Mouse (Mus musculus) spleen, adult 12 weeks (tissue): Measurements from ENCODE around the gene Gm28053.

Source experiments
- DNase-seq: peaks from one replicate; pipeline ENCODE4 v3.0.0; 2022; ENCODE audit warnings: low spot score

Gm28053 gene

DNA sequence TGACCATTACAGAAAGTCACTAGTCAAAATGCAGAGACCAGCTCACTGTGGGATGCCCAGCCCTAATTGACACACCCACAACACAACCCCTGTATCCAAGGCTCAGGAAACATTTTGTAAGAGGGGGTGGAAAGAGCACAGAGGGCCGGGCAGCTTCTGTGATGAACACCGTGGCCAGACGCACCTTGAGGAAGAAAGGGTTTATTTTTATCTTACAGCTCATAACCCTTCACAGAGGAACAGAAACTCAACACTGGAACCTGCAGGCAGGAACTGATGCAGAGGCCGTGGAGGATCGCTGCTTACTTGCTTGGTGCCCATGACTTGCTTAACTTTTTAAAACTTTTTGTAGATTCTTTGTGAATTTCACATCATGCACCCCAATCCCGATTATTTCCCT lies 25.4 kb upstream of the Gm28053 start:
- no peak for DNase-seq

DNA sequence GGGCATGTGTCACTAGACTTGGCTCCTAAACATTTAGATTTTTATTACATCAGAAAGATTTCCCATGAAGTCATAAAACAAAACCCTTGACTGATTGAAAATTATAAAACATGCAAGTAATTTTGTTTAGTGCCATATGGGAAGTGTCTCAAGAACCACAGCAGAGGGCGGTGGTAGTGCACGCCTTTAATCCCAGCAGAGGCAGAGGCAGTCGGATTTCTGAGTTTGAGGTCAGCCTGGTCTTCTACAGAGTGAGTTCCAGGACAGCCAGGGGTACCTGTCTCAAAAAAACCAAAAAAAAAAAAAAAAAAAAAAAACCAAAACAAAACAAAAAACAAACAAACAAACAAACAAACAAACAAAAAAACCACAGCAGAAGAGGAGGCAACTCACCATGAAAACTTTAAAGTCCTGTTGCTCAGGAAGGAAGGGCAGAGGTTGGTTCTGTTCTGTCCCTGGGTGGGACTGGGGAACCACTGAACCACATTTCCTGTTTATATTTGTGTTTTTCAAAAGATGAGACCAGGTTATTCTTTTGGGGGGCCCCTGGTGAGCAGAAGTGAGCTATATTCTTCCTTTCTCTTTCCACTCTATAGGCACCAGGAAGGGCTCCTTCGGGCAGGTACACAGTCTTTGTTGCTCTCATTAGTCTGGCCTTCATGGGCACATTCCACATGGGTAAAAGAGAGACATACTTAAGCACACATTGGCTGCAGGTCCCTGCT lies 21.4 kb upstream of the Gm28053 start:
- DNase-seq = no peak

DNA sequence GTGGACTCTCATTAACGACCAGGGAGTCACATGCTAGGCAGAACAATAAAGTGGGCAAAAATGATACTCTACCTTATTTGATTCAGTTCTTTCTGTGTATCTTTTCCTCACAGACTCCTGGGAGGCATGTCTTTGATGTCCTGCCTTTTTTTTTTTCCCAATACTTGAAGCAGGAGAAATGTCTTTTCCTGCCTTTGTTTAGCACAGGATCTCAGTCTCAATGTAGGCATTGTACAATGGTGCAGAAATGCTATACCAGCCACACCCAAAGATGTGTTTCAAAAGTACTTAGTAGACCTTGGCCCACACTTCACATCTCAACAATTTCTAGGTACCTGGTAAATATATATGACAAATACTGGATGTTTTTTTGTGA lies 20.9 kb upstream of the Gm28053 start:
- no peak for DNase-seq

DNA sequence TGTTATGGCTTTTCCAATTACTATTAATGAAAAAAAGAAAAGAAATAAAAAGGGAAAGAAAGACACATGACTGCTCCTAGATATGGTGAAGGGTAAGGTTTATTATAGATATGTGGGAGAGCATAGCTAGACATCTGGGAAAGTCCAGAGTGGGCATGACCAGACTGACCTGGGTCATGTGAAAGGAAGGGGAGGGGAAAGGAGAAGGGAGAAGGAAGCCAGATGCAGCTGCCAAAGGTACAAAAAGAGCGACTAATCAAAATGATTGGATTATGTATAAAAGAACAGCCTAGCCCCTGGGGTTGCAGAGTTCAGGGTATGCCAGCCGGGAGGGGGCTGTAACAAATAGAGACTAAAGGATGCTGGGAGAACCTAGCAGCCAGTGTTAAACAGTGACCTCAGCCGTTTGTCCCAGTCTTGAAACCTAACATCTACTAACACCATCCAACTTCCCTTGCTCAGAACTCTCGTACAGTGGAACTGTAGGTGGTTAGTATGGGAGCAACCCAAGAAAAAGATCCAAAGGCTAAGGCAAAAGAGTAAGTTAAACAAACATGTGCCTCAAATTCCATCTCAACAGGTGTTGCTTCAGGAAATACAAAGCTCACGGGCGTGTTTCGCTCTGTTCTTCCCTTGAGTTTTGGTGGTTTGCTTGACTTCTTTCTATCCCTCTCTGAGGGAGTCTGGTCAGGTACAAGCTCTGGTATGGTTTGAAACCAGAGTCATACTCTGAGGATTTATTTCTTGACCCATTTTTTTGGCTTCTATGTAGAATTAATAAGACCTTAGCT lies 20.1 kb upstream of the Gm28053 start:
- DNase-seq = no peak

DNA sequence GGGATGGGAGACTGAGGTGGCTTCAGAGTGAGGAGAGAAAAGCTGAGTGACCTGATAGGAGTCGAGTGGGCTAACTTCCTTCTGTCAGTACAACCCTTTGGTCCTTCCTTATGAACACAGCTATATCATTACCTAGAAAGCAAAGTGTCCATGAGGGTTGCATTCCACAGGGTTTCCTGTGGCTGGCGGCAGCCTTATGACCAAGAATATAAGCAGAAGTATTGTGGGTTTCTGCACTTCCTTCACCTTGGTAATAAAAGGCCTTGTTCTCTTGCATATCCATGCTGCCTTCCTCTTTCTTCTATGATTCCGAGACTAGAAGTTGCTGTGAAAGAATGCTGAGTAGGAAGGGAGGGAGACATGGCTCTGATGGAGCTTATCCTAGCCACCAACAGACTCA lies 19.5 kb upstream of the Gm28053 start:
- no peak for DNase-seq

DNA sequence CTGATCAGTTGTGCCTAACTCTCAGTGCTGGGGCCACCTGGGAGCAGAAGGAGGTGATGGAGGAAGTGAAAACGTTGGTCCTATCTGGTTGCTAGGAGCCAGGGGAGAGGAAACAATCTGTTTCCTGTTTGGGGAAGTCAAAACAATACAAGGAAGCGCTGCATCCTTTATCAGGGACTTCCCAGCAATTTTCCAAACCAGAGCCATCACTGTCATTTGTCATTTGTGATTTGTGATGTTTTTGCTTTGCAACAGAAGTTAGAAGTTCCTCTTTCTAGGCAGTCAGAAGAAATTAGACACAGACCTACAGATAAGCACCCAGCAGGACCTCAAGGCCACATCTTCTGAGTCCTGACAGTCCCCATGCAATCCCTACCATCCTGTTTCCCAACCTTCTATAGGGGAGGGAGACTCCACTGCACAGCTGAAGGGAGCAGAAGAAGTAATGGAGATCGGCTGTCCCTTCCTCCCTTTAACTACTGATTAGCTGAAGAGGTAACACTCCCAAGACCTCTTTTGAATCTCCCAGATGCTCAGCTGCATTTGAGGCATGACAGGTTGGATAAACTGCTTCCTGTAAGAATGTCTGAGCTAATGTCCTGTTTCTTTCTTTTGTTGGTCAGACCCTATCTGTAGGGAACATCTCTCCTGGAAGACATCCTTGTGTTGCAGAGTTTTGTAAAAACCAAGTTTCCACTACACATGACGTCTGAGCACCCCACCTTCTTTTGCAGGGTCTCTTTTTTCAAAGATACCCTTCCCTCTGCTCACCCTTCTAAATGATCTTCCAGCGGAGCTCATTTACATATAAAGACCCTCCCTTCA lies 17.9 kb upstream of the Gm28053 start:
- DNase-seq = no peak

DNA sequence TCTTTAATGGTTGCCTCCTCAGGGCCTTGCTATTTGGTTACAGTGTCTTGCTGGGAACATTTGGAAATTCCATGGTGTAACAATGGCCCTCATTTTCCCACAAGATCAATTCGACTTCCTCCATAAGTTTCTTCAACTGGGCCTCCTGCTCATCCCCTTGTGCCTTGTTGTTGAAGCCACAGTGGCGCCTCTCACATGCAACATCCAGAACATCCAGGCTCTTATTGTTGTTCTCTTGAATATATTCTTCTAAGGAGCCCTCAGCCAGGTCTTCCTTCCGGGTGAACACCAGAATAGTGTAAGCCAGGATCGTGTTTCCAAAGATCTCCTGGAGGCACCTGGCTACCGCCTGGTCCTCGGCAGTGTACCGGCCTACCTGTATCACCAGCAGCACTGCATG lies 16.3 kb upstream of the Gm28053 start:
- DNase-seq = no peak

DNA sequence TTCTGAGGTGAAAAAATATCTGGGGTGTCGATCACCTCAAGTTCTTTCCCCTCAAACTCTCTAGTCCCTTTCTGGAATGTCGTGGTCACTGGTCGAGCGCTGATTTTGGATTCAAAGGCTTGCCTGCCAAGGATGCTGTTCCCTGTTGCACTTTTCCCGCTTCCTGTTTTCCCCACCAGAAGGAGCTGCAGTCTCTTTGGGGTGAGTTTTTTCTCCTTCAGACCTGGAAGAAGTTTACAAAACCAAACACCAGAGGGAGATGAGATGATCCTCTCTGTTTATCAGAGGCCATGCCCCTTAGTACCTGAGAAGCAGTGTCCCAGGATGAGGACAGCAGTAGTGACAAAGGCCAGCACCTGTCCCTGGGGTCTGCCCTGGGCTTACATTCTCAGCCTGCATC lies 15.8 kb upstream of the Gm28053 start:
- no peak for DNase-seq

DNA sequence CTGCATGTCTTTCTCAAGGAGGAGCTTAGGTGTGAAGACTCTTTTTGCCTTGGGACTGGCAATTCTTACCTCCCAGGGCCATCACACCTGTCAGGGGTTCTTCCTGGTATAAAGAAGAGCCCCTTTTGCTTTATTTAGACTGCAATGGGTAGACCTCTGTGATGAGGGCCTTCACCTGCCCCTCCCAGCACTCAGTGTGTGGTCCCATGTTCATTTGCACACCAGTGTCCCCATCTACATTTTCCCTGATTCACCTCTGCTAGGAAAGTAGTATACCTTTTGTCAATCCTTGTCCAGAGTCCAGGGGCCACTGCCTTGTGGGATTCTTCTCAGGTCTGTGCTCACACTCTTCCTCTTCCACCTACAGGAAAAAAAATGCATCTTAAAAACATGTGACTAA lies 14.3 kb upstream of the Gm28053 start:
- DNase-seq = no peak

DNA sequence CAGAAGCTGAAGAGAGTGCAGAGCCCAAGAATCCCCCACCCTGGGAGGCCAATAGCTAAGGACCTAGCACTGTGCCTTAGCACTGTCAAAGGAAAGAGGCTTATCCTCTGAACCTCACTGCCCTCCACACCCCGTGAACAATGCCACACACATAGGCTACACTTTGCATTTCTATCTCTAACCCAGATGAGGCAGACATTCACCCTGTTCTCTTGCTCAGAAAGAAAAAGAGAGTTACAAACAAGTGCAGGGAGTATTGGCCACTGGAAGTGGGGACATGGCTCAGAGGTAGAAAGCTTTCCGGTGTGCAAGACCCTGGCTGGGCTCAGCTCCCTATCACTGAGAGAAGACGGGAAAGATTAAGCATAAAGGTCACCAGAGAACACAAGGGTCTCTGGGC lies 12.3 kb upstream of the Gm28053 start:
- DNase-seq = no peak

DNA sequence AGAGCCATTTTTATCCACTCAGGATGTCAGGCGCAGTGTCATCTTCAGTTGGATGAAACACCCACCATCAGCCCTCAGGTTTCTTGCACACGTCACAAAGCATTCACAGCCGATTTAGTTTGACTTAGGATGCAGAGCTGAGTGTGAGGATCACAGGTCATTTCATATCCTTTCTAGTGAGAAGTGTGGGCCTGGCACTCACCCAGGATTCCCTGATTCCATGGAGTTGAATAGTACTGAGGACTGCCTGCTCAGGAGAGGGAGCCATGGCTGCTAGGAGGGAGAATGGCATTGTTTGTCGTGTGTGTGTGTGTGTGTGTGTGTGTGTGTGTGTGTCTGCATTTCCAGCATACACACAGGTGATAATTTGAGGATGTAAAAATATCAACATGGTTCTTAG lies 1.9 kb downstream of the Gm28053 start:
- no peak for DNase-seq

DNA sequence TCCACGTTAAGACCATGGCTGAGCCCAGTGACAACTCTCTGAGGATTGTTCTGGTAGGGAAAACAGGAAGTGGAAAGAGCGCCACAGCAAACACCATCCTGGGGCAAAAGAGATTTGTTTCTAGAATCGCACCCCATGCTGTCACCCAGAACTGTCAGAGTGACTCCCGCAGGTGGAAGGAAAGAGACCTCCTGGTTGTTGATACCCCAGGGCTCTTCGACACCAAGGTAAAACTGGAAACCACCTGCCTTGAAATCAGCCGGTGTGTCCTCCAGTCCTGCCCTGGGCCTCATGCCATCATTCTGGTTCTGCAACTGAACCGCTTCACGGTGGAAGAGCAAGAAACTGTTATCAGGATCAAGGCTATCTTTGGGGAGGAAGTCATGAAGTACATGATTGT lies 5.1 kb downstream of the Gm28053 start:
- no peak for DNase-seq

DNA sequence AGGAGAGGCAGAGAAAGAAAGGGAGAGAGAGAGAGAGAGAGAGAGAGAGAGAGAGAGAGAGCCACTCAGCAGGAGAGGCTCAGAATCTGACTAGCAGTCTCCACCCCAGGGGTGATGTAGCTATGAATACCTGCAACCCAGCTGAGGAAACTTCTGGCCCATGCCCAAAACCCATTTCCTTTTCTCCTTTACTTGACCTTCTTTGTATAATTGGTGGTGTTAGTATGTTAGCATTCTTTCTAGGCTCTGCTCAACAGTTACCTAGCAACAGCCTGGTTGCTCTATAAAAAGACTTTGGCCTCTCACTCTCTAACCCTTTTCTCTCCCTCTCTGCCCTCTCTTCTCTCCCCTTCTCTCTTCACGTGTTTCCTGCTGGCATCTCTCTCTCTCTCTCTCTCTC lies 7.1 kb downstream of the Gm28053 start:
- no peak for DNase-seq

DNA sequence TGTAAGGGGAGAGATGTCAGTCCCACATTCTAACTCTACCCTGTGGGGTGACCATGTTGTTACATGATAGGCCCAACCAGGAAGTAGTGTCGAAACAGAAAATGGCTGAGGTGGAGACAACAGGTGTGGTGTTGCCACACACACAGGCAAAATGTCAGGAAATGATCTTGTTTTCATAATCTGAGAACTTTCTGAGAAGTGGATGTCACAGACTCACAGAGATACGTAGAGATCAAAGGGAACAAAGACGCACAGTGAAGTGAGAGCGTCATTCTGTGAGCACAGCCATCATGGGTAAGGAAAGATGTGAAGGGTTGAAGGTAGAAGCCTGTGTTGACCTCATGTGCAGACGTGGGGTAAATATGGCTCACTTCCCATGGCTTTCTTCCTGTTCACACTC lies 9.4 kb downstream of the Gm28053 start:
- DNase-seq = no peak

DNA sequence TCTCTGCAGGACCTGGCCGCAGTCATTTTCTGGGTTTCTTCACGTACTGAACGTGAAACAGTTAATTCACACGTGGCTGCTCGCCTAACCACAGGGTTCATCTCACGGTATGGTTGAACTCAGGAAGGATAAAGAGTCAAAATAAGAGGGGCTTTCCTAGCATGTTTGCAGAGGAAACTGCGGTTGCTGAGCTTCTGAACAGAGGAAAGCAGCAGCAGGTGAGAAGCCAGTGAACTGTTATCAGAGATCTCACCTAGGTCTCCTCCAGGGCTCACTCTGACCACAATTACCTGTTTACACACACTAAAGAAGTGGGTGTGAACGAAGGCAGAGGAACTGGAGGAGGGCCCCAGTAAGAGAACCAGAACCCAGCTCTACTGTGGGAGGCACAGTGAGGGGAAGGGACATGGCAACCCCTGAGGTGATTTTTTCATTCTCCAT lies 14.5 kb downstream of the Gm28053 start:
- DNase-seq = peak; percentile 49

DNA sequence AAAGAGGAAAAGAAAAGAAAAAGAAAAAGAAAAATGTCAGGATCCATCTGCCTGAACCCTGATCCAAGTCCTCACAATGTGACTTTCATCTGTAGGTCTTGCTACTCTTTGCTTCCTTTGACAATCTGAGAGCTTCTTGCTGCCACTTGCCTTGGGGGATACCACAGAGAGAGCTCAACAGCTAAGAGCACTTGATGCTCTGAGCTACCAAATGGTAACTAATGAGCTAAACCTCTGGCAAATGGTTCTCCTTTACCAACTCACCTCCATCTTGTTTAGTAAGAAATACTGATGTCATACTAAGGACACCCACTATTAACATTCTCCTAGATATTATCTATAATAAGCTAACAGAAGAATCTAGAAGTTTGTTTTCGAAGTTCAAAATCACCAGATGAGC lies 15.3 kb downstream of the Gm28053 start:
- no peak for DNase-seq

DNA sequence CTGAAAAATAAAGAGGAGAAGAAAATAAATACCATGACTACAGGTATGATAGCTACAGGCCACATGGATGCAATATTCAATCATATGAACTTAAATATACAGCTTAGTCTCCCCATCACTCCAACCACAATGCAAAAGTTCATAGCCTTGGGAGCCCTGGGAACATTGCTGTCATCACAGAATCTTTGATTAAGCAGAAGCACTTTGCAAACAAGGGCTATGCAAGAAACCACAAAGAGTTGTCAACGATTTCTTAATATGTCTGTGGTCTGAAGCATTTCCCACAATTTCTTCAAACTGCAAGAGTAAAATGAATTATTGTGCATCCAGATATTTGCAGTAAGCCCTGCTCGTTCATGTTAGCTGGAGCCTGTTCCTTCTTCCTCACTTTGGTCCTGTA lies 18.6 kb downstream of the Gm28053 start:
- DNase-seq = no peak

DNA sequence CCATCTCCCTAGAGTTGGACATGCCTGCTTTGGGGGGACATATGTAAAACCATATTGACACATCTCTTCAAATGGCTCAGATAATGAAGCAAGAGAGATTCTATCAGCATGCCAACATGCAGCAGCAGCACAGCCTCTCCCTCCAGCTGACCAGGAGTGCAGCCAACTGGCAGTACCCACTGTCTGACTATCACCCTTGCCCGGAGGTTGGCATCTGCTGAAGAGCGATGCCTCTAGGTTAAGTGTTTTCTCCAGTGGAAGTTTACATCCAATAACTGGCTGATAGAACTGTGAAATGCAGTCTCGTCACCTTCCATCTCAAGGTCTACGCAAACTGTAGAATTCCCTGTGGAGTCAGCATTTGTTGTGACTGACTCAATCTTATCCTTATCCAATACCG lies 19.3 kb downstream of the Gm28053 start:
- no peak for DNase-seq

DNA sequence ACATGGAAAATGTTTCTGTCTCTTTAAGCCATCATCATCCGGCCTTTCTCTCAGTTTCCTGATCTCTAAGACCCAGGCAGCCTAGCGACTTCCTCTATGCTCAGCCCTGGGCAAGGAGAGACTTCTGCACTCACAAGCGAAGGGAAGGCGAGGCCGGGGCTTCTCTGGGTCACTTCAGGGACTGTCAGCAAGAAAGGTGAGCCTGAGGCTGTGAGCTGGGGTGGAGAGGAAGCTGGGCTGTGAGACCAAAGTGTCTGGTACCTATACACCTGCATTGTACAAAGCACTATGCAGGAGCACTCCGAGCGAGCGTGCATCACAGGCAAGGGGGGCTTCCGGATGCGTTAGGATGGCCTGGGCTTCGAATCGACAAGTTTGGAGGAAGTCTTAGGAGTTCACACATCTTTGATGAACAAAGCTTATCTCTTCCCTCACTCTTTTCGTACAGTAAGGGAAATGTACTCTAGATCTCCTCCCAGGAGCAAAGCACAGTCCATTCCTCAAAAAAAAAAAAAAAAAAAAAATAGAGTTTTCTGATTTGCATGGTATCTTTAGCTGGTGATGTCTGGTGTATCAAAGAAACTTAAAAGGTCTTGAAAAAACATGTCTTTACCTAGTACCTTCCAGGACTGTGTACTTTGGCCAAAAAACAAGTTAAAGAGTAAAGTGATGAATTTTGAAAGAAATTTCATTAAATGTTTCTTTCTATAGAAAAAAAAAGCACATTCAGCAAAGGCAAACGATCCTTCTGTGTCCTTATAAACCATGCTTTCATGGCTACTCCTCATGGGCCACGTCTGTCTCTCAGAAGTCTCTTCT lies 20.8 kb downstream of the Gm28053 start, which contains the start of gene Gimap1:
Gene Gimap1 (plus strand): TSS at position 94 of the 819 bp plus-strand sequence.
- peak; percentile 48 for DNase-seq

DNA sequence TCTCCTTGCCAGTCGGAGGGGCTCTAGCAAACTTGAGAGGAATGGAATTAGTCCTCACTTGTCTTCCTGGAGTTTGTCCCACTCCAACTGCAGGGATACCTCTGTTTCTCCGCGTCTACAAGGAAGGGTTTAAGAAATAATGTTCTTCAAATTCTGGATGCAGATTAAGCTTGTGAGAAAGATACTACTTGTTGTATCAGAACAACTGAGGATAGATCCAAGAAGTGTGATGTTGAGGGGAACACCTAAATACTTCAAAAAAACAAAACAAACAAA lies 21.3 kb downstream of the Gm28053 start:
- no peak for DNase-seq

DNA sequence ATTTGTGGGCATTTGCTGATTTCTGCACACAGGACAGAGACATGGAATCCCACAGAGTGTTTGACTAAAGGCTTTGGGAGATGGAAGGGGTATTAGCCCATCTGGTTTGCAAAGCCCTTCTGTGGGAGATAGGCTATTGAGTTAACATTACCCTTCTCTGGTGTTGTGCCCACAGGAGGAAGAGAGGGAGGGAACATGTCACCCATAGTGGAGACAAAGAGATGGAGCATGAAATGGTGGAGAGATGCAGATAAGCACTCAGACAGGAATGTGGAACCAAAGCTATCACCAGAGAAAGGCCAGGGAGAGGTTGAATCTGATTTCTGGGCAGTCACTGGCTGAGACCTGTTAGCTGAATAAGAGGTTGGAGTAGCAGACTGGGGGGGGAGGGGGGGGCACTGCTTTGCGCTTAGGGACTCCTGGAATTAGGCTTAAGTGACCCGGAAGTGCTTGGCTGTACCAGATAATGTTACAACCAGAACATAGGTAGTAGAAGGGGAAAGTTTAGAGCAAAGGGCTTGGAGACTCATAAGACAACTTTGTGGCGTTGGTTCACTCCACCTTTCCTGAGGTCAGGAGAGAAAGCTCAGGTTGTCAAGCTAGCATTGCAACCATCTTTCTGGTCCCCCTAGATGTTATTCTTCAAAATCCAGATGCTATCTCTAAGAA lies 22.2 kb downstream of the Gm28053 start:
- no peak for DNase-seq

DNA sequence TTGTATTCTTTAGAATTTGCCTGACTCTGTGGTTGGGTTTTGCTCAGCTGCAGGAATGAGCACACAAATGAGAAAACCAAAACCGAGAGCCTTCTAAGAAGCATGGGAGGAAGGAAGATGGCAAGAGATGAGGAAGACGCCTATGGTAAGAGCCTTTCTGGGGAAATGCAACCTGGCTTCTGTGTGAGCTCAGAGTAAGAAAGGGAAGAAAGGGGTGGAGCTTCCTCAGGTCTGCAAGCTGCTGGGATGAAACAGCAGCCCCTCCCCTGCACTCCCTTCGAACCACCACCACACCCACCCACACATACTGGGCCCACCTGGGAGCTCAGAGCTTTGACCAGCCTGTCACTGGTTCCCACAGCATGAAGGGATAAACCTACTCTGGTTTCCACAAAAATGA lies 22.9 kb downstream of the Gm28053 start:
- no peak for DNase-seq
